Mouse (Mus musculus) bone marrow, adult 2 months (tissue): ENCODE measurements around the gene Gm20219. TPM values are rescaled to one million over a fixed set of nuclear protein-coding genes. Genes with fewer than 3 reads are reported as not detected.

Experiments
- H3K27ac ChIP-seq: fragments of 200-500 bp; 2 replicates; pipeline ENCODE4 v1.5.1; 2012; ENCODE audit warnings: low read depth, mild to moderate bottlenecking, control low read depth, inconsistent platforms, low read length; ENCODE audit not compliant: control insufficient read depth, poor library complexity, insufficient read depth
- H3K4me1 ChIP-seq: fragments of 200-500 bp; 2 replicates; pipeline ENCODE4 v1.6.1; 2011; ENCODE audit warnings: low read length; ENCODE audit not compliant: control insufficient read depth, insufficient read depth
- H3K4me3 ChIP-seq: fragments of 200-500 bp; replicated peaks from 2 replicates; pipeline ENCODE3; 2011; ENCODE audit warnings: mild to moderate bottlenecking, low read depth, low read length, control low read depth; ENCODE audit not compliant: control insufficient read depth
- CTCF ChIP-seq: fragments of 200-500 bp; IDR thresholded peaks from 2 replicates; pipeline ENCODE4 v1.5.1; 2011; ENCODE audit warnings: low read length, control low read depth; ENCODE audit not compliant: control insufficient read depth, insufficient read depth
- POLR2A ChIP-seq: fragments of 200-500 bp; IDR thresholded peaks from 2 replicates; pipeline ENCODE4 v1.6.1; 2011; ENCODE audit warnings: low read depth, mild to moderate bottlenecking, control low read depth, low read length, borderline replicate concordance; ENCODE audit not compliant: control insufficient read depth
- WGBS: fragments of 180-500 bp; shearing (Covaris S2); methylation state at CpG from one replicate; pipeline ENCODE4 v1.1.7; 2018; 5-methylcytosine and 5-hydroxymethylcytosine counted together
- polyA plus RNA-seq: library from polyadenylated mRNA; stranded (reverse); fragments of >200 nt; gene quantifications from 2 replicates; pipeline ENCODE4 v1.2.4, GENCODE M21; 2011; ENCODE audit warnings: low replicate concordance; ENCODE audit not compliant: missing spikeins, insufficient read depth, insufficient read length

Gm20219 gene
- polyA plus RNA-seq, 1 experiment: 4.0 TPM

DNA sequence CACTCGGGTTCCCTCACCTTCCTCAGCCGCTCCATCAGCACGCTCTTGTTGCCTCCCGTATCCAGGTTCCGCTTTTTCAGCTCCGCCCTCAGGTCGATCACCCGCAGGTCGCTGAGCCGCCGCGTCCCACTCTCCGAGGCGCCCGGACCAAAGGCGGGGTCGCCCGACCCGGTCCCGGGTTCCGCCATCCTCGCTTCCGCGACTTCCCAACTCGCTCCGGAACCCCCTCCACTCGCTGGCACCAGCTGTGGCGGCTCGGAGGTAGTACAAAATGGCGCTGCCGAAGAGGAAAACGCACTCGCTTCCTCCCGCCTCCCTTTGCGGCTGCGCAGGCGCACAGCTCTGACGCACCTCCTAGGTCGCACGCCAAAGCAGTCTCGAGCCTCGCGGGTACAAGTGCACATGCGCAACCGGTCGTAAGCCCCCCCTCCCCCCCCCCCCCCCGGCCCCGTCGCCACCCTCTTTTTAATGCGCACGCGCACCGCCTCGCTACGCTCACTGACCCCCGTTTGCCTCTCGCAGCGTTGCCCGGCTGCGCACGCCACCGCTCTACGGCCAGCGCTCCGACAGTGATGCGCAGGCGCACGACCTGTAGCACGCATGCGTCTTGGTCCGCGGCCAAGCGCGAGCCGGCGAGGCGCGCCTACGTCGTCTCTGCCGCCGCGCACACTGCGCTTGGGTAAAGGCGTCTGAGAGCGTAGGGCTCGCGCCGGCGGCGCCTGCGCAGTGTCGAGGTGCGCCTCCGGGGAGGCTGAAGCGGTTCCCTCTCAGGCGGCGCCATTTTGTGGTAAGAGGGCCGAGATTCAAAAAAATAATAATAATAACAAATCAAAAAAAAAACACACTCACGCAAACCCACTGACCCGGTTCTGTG, 30.3 kb upstream of the Gm20219 start, which contains the start of the genes Safb2 and Safb:
Safb2 (minus strand) TSS at position 329 of the 874 bp plus-strand sequence.
Safb (plus strand) TSS at position 569 of the 874 bp plus-strand sequence.
- Histone ChIP-seq H3K27ac (peak within 1 kb of the TSS; percentile 98), H3K4me1 (peaks cover 5% of the 10 kb centered on the region; the same call in 1 of the 2 replicates), H3K4me3 (peak within 1 kb of the TSS; percentile 92)
- WGBS: under 1% methylated on average over 98 of the region's 101 CpGs
- peak; percentile 81; the same call in 1 of the 2 replicates for TF ChIP-seq POLR2A
- TF ChIP-seq CTCF: peak; percentile 2; the same call in 1 of the 2 replicates

DNA sequence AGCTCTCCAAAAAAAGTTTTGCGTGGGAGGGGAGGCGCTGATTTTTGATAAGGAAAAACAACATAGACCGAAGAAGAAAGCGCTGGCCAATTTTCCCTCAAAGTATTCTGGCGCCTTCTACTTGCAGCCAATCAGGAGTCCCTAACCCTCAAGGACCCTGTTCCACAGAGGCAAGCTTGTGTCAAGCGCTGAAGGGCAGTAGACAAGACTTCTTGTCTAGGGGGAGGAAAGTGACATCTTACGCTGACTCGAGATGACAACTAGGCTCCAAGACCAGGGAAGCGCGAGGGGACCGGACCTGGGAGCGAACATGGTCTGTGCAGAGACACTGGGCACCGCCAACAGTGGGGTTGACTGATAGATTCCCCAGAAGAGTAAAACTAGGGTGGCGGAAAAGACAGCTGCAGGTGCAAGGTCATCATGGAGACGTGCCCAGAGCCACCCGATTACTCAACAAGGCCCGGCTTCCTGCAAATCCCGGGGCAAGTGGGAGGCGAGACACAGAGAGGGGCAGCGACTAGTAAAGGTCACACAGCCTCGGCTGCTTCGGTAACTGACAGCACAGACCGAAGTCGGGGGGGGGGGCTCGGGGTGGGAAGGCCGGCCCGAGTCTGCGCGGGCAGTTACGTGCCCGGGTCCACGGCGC, 29.5 kb upstream of the Gm20219 start:
- under 1% methylated on average over 33 of the region's 33 CpGs for WGBS
- H3K4me1 ChIP-seq: peaks cover 5% of the 10 kb centered on the region; the same call in 1 of the 2 replicates
- H3K27ac ChIP-seq: peak overlapping the region; percentile 98
- H3K4me3 ChIP-seq: peak overlapping the region; percentile 92
- TF ChIP-seq CTCF (no peak), POLR2A (no peak)

DNA sequence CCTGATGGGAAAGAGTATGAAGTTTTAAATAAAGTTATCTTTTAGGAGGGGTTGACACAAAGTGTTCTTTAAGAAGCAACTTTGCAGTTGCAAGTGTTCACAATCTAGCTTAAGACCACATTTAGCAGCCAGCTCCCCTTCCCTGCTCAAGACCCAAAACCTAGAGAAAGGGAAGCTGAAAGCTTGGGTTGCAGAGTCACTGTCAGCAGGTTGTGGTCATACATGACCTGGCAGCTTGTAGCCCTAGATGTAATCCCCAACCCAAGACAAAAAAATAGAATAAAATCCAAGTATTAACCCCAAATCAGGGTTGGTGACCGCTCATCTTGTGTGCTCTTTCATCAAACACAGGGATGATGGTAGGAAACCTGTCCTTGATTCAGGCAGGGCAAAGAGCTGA, 28.9 kb upstream of the Gm20219 start:
- TF ChIP-seq CTCF (no peak), POLR2A (no peak)
- H3K27ac ChIP-seq: peak overlapping the region; percentile 98
- H3K4me3 ChIP-seq: peak overlapping the region; percentile 92
- peaks cover 5% of the 10 kb centered on the region; the same call in 1 of the 2 replicates for H3K4me1 ChIP-seq
- WGBS: 59% methylated on average over 1 of the region's 1 CpGs

DNA sequence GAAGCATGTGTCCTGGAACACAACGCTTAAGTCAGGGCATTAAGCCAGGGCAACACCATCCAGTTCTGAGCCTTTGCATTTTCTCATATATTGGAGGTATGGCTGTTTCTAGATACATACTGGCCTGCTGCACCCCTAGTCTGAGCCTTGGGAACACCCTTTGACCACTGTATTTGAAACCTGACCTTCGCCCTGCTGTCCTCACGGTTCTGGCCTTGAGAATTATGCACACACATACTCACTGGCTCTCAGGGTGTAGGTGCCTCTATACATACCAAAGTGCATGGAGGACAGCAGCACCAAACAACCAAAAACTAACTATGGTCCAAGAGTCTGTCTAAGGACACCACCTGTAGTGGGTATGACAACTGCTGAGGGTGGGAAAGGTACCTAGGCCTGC, 18.8 kb upstream of the Gm20219 start:
- WGBS: 96% methylated on average over 3 of the region's 3 CpGs
- TF ChIP-seq POLR2A (no peak), CTCF (no peak)
- H3K4me3 ChIP-seq: no peak overlapping the region
- H3K27ac ChIP-seq: no peak overlapping the region
- no peaks in the 10 kb centered on the region for H3K4me1 ChIP-seq

DNA sequence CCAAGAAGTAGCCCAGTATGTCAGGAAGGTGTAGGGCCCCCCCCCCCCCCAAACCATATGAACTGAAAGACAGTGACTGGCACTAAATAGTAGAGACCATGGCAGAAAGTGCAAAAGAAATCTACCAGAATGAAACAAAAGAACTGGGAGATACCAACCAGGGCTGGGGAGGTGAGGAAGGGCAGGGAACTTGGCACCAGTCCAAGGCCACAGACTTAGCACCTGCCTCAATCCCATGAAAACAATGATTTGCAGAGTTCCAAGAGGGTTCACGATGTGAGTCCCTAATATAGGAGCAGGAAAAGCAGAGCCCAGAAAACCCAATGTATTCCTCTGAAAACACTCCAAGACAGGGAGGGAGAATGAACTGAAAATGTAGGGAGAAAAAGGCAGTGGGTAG, 18.0 kb upstream of the Gm20219 start:
- 88% methylated on average over 1 of the region's 1 CpGs for WGBS
- H3K27ac ChIP-seq: no peak overlapping the region
- H3K4me1 ChIP-seq: no peaks in the 10 kb centered on the region
- TF ChIP-seq CTCF (no peak), POLR2A (no peak)
- H3K4me3 ChIP-seq: no peak overlapping the region

DNA sequence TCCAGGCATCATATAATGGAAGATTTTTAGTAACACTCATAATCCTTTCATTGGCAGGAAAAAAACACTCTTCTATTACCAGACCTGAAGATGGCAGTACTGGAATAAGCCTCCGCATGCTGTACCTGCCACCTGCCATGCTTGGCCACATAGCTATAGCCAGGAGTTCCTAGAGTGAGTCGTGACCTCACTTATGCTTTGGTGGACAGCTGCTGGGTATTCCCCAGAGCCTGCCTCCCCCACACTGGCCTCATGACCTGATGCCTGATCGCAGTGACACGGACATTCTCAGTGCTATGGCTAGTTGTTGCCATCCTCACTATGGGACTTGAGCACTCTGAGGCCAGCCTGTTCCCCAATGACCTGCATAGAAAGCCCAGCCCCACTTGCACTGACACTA, 16.1 kb upstream of the Gm20219 start:
- no peaks in the 10 kb centered on the region for H3K4me1 ChIP-seq
- no peak overlapping the region for H3K27ac ChIP-seq
- TF ChIP-seq POLR2A (no peak), CTCF (no peak)
- no peak overlapping the region for H3K4me3 ChIP-seq
- WGBS: 95% methylated on average over 4 of the region's 4 CpGs

DNA sequence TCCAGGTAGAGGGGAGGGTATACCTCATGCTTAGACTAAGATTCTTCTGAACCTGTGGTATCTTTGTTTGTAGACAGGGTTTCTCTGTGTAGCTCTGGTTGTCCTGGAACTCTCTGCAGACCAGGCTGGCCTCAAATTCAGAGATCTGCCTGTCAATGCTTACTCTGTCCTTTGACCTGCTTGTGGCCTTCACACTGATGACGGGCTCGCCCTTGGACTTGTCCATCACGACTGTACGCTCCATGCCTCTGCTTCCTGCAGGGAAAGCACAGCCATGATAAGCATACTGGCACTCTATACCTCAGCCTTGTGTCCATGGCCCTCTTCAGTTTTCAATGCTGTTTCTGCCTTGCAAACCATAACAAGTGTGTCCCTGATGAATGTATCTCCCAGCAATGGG, 13.2 kb upstream of the Gm20219 start:
- H3K4me1 ChIP-seq: no peaks in the 10 kb centered on the region

DNA sequence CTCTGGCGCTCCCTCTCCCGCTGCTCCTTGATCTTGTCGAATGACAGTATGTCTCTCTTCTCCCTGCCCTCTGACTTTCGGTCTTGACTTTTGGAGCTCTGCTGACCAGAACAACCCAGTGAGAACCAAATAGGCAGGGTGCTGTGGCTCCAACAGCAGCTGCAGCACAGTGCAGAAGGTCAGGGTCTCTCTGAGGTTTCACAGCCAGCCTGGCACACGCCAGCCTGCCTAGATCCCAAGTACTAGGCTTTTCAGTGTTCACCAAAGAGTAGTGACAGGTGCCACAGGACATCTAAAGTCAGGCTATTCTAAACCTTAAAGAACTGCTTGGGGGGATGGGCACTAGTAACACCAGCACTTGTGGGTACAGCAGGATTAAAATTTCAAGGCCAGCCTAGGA, 12.7 kb upstream of the Gm20219 start:
- Histone ChIP-seq H3K27ac (no peak overlapping the region), H3K4me3 (no peak overlapping the region), H3K4me1 (no peaks in the 10 kb centered on the region)
- WGBS: 95% methylated on average over 5 of the region's 5 CpGs
- no peak for TF ChIP-seq POLR2A
- no peak for TF ChIP-seq CTCF

More for the DNA sequence above, 13.2 kb upstream of the Gm20219 start:
- no peak overlapping the region for H3K4me3 ChIP-seq
- no peak overlapping the region for H3K27ac ChIP-seq
- no peak for TF ChIP-seq CTCF
- TF ChIP-seq POLR2A: no peak
- WGBS: 95% methylated on average over 4 of the region's 4 CpGs
